Mouse (Mus musculus) spleen, adult 2 months (tissue): Measurements from ENCODE around the gene Kdm5a. TPM values are rescaled to one million over a fixed set of nuclear protein-coding genes. Genes with fewer than 3 reads are reported as not detected.
A peak's percentile ranks its signal among the peaks of the same experiment; 100 is the strongest.

Experiments used
- DNase-seq, 2 experiments: peaks; one replicate each; pipeline versions ENCODE4 v3.0.0 to v3.0.0-alpha.2; 2012 to 2021; ENCODE audit warnings: low spot score in 2 of 2, low read depth in 1 of 2
- H3K27ac ChIP-seq: fragments of 200-500 bp; 2 replicates; pipeline ENCODE4 v1.5.1; 2012; ENCODE audit warnings: low read length, inconsistent platforms; ENCODE audit not compliant: insufficient read depth
- H3K27me3 ChIP-seq: fragments of 200-500 bp; 2 replicates; pipeline ENCODE4 v1.6.1; 2012; ENCODE audit warnings: mild to moderate bottlenecking, moderate library complexity, low read length, inconsistent platforms; ENCODE audit not compliant: control insufficient read depth, insufficient read depth
- H3K36me3 ChIP-seq: fragments of 200-500 bp; 2 replicates; pipeline ENCODE4 v1.6.1; 2012; ENCODE audit warnings: mild to moderate bottlenecking, low read length, inconsistent platforms; ENCODE audit not compliant: control insufficient read depth, insufficient read depth
- H3K4me1 ChIP-seq: fragments of 200-500 bp; 2 replicates; pipeline ENCODE4 v1.6.1; 2011; ENCODE audit warnings: inconsistent platforms; ENCODE audit not compliant: control insufficient read depth, insufficient read depth, insufficient read length
- H3K4me3 ChIP-seq: fragments of 200-500 bp; 2 replicates; pipeline ENCODE4 v1.5.1; 2011; ENCODE audit warnings: mild to moderate bottlenecking, inconsistent platforms; ENCODE audit not compliant: insufficient read depth, insufficient read length; ENCODE audit errors: extremely low read depth
- CTCF ChIP-seq: fragments of 200-500 bp; IDR thresholded peaks from 2 replicates; pipeline ENCODE4 v1.5.1; 2011; ENCODE audit warnings: mild to moderate bottlenecking, inconsistent platforms; ENCODE audit not compliant: insufficient read depth, insufficient read length, insufficient replicate concordance; ENCODE audit errors: extremely low read depth
- POLR2A ChIP-seq: fragments of 200-500 bp; IDR thresholded peaks from 2 replicates; pipeline ENCODE4 v1.6.1; 2011; ENCODE audit warnings: low read depth, low read length, inconsistent platforms
- WGBS: fragments of 180-500 bp; shearing (Covaris S2); methylation state at CpG from one replicate; pipeline ENCODE4 v1.1.7; 2018; 5-methylcytosine and 5-hydroxymethylcytosine counted together
- polyA plus RNA-seq: library from polyadenylated mRNA; depleted of rRNA; stranded (reverse); fragments of >200 nt; gene quantifications from 2 replicates; pipeline ENCODE4 v1.2.3, GENCODE M21; 2012; rRNA removed

Gene Kdm5a
- polyA plus RNA-seq, 1 experiment = 4.2 TPM

DNA sequence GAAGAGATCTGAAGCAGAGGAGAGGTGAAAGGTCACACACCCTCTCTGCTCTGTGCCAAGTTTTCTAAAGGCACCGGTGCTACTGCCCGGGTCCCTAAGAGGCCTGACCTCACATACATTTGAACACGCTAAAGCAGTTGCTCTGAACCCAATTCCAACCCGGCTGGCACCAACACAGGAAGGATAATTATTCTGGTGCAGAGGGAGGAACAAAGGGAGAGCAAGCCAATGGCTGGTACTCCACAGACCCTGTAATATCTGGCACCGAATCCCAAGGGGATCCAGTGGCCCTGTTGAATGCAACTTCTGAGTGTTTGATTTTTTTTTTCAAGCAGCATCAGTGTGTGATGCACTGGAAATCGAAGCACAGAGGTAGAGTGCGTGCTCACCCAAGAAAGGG, 127.1 kb downstream of the Kdm5a start:
- H3K36me3 ChIP-seq = no peaks in the 10 kb centered on the region
- peaks cover 22% of the 10 kb centered on the region for H3K27me3 ChIP-seq
- H3K4me3 ChIP-seq = no peak overlapping the region
- H3K4me1 ChIP-seq = peaks cover 32% of the 10 kb centered on the region
- H3K27ac ChIP-seq = no peak overlapping the region
- 83% methylated on average over 7 of the region's 7 CpGs for WGBS
- DNase-seq = no peak
- no peak for TF ChIP-seq CTCF
- TF ChIP-seq POLR2A = no peak

DNA sequence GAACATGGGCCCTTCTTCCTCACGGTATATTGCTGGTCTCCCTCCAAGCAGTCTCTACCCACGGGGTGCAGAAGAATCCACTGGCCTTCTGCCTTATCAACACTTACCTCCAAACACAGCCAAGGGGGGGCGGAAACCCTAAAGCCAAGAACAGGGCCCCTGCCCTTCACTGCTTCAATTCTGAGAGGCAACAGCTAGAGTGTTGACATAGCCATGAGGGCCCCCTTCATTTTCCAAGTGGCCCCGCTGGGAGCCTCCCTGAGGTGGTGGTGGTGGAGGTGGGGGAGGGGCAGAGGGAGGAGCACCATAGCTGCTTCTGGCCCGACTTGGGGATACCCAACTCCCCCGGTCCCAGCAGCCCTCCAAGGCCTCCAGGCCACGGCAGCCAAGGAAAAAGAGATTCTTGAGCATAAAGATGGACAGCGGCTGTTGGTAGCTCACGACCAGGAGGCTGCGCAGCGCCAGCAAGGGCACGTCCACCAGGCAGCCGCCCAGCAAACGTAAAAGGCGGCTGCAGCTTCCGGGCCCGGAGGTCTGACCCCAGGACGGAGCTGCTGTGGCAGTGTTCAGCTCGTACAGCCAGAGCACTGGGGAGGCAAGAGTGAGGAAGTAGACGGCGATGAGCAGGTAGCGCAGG, 128.1 kb downstream of the Kdm5a start:
- peak overlapping the region; percentile 34; the same call in 1 of the 2 replicates for H3K4me3 ChIP-seq
- no peaks in the 10 kb centered on the region for H3K36me3 ChIP-seq
- no peak for TF ChIP-seq POLR2A
- no peak for TF ChIP-seq CTCF
- H3K4me1 ChIP-seq = peaks cover 32% of the 10 kb centered on the region
- peaks cover 22% of the 10 kb centered on the region for H3K27me3 ChIP-seq
- H3K27ac ChIP-seq = no peak overlapping the region
- 31% methylated on average over 22 of the region's 22 CpGs for WGBS
- no peak for DNase-seq

DNA sequence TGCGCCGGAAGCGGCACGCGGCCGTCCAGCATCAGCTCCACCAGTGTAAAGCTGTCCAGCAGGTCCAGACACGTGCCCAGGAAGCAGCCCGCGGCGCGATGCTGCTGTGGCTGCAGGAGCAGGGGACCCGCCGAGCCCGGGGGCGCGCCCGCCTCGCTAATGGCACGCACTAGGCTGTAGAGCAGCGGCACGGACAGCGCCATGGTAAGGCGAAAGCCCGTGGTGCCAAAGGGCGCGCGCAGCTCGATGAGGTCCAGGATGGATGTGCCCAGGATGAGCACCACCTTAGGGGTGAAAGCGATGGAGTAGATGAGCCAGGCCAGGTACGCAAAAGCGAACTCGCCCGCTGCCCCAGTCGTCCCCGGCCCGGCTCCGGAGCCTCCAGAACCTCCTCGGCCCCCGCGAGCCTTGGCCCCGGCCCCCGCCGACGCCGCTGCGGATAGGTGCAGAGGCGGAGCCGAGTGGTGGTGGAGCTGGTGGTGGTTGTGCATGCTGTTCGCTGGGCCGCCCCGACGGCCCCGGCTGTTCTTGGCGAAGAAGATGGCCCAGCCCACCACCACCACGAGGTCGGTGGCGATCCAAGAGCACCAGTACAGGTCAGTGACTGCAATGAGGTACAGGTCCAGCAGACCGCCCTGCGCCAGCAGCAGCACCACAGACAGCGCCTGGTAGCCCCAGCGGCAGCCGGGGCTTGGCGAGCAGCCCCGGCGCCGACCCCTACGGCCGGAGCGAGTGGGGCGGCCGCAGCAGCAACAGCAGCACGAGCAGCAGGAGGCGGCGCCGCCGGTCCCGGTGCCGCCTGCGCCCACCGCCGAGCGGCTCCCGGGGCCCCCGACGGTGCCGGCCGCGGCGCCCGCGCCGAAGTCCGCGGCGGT, 128.8 kb downstream of the Kdm5a start:
- H3K27ac ChIP-seq = no peak overlapping the region
- DNase-seq = no peak
- peak overlapping the region; percentile 34; the same call in 1 of the 2 replicates for H3K4me3 ChIP-seq
- H3K27me3 ChIP-seq = peaks cover 22% of the 10 kb centered on the region
- no peak for TF ChIP-seq POLR2A
- TF ChIP-seq CTCF = no peak
- 3% methylated on average over 95 of the region's 95 CpGs for WGBS
- peaks cover 32% of the 10 kb centered on the region for H3K4me1 ChIP-seq
- no peaks in the 10 kb centered on the region for H3K36me3 ChIP-seq

DNA sequence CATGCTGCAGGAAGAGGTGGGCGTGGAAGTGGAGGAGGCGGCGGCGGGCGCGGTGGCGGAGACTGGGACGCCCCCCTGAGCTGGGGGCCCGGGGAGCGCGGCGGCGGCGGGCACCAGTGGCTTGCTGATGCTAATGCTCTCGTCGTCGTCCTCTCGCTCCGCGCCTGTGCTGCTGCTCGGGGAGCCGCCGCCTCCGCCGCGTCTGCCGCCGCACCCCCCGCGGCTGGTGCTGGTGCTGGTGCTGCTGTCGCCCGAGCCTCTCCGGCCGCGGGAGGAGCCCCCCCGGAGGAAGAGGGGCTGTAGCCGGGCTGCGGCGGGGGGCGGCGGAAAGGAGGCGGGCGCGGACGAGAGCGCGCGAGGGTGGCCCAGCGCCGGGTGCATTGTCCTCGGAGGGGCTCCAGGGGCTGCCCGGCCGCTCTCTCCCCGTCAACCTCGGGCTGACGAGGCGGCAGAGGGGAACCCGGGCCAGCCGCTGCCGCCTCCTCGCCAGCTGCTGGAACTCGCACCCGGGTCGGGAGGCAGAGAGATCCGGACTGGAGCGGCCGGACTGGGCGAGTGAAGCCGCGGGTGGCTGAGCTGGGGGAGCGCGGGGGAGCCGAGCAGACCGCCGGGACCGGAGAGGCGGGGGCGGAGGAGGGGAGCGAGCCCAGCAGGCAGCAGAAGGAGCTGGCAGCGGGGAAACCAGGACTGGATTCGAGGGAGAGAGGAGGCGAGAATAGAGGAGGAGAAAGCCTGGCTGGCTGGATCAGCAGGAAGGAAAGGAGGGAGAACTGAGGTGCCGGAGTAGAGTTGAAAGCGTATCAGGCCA, 129.7 kb downstream of the Kdm5a start, which contains the start of gene Tmem121b:
TSS of gene Tmem121b (minus strand) at position 434 of the 808 bp plus-strand sequence.
- no peaks in the 10 kb centered on the region for H3K36me3 ChIP-seq
- 2% methylated on average over 70 of the region's 84 CpGs for WGBS
- peaks cover 22% of the 10 kb centered on the region for H3K27me3 ChIP-seq
- peak within 1 kb of the TSS; percentile 34 for H3K4me3 ChIP-seq
- no peak for DNase-seq
- H3K4me1 ChIP-seq = peaks cover 27% of the 10 kb centered on the region
- H3K27ac ChIP-seq = no peak within 1 kb of the TSS
- TF ChIP-seq POLR2A = no peak
- no peak for TF ChIP-seq CTCF

Other genes starting within 250 kb of the Kdm5a start
- gene D330020A13Rik, start 69.8 kb upstream of the Kdm5a start, polyA plus RNA-seq = not detected in 2 replicates
- gene B4galnt3, start 69.6 kb upstream of the Kdm5a start, polyA plus RNA-seq = 0.09 and 0.12 TPM in 2 replicates
- gene Ccdc77, start 250 bp downstream of the Kdm5a start, polyA plus RNA-seq = 2.2 and 3.2 TPM in 2 replicates
- 93.1 and 98.3 TPM in 2 replicates for gene Il17ra, start 99.1 kb downstream of the Kdm5a start, polyA plus RNA-seq
- gene Tmem121b, start 129.7 kb downstream of the Kdm5a start, polyA plus RNA-seq = 0.14 and 0.59 TPM in 2 replicates
- gene Hdhd5, start 167.2 kb downstream of the Kdm5a start, polyA plus RNA-seq = 25.2 and 25.3 TPM in 2 replicates